In the genomic region with DNA sequence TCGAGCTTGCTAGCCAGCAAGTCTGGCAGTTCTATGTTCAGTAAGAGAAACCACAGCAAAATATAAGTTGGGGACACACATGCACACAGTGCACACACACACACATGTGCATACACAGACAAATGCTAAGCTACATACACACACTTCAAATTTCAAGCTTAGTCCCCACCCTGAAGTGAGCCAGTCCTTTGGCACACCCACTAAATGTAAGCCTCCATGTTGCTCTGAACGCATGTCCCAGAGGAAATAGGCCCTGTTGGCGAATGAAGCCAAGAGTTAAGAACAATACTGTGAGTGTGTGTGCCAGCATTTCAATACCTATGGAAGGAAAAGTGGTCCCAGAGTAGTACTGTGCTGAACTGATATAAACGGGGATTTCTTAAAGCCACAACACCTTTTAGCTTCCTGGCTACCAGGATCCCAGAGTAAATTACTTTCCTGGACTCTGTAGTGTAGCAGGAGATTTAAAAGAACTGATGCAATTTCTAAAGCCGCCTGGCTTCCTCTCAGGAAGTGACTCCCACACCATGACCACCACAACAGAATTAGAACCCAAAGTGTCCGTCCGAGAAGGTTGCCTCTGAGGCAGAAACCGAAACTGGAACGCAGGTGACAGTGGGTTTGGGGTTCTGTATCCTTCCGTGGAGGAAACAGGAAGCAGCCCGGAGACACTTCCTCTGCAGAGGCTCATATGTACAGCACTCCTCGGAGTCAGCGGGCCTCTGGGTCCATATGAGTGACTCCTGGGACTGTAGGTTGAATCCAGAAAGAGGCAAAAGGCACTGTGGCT, we compare ENCODE assay signal across 8 mouse cellular contexts. TPM values are rescaled to one million over a fixed set of nuclear protein-coding genes. Genes with fewer than 3 reads are reported as not detected.
A peak's percentile ranks its signal among the peaks of the same experiment; 100 is the strongest.
DNase-seq lines count a peak whose midpoint lies in the region; TF ChIP-seq lines count a peak whose summit lies in the region.
"Had no signal": no experiment of that assay in that cellular context is flagged by ENCODE, and none has a peak within 500 bp of the region (broad histone marks: within the 10 kb centered on the region; RNA-seq: fewer than 3 reads in every experiment).

No protein-coding gene starts in this region.

- no peak for TF ChIP-seq RAD21 in MEL (IDR thresholded peaks at IDR 0.05; ENCODE audit: low read depth, low read length)

- H3K9ac ChIP-seq in MEL (ENCODE audit: control insufficient read depth, low read depth, low read length, poor library complexity, severe bottlenecking): no peak overlapping the region
- H3K9ac ChIP-seq: embryonic facial prominence, embryonic 12.5 days had no signal

- H3K4me1 ChIP-seq in MEL (ENCODE audit: control insufficient read depth in 1 of 2, insufficient read depth in 2 of 2, low read length in 2 of 2): no peaks in the 10 kb centered on the region
- H3K4me1 ChIP-seq in midbrain, embryonic 10.5 days: 0 out of 2 replicates have a peak, but pooled peaks cover 7% of the 10 kb centered on the region
- H3K4me1 ChIP-seq: embryonic facial prominence, embryonic 12.5 days had no signal

- no peaks in the 10 kb centered on the region for H3K27me3 ChIP-seq in MEL (ENCODE audit: control insufficient read depth in 1 of 2, insufficient read depth in 2 of 2, low read length in 2 of 2)
- H3K27me3 ChIP-seq in midbrain, embryonic 10.5 days (ENCODE audit: low read depth, poor library complexity, severe bottlenecking): peaks cover 15% of the 10 kb centered on the region
- H3K27me3 ChIP-seq: embryonic facial prominence, embryonic 12.5 days had no signal

- no peak for TF ChIP-seq CTCF in MEL (IDR thresholded peaks at IDR 0.05 in 2 of 3, conservative IDR thresholded peaks at IDR 0.05 in 1 of 3; ENCODE audit: control insufficient read depth in 1 of 3, insufficient read depth in 1 of 3, low read depth in 2 of 3, low read length in 3 of 3, poor library complexity in 1 of 3, severe bottlenecking in 1 of 3)

- H3K36me3 ChIP-seq in MEL (ENCODE audit: control insufficient read depth in 1 of 2, insufficient read depth in 2 of 2, low read length in 2 of 2): no peaks in the 10 kb centered on the region
- peaks cover 16% of the 10 kb centered on the region for H3K36me3 ChIP-seq in midbrain, embryonic 10.5 days

- H3K4me3 ChIP-seq in MEL (ENCODE audit: control insufficient read depth in 1 of 2, insufficient read depth in 1 of 2, low read depth in 2 of 2, low read length in 2 of 2): no peak overlapping the region
- H3K4me3 ChIP-seq in midbrain, embryonic 10.5 days: no peak overlapping the region
- H3K4me3 ChIP-seq: embryonic facial prominence, embryonic 12.5 days had no signal

- no peaks in the 10 kb centered on the region for H3K9me3 ChIP-seq in MEL (replicated peaks; ENCODE audit: insufficient read depth, low read length)
- no peaks in the 10 kb centered on the region for H3K9me3 ChIP-seq in midbrain, embryonic 10.5 days (replicated peaks)
- H3K9me3 ChIP-seq: embryonic facial prominence, embryonic 12.5 days had no signal

- WGBS in midbrain, embryonic 10.5 days: 88% methylated on average over 13 of the region's 13 CpGs

- TF ChIP-seq POLR2A in MEL (IDR thresholded peaks at IDR 0.05; ENCODE audit: control insufficient read depth in 1 of 2, insufficient read depth in 1 of 2, low read depth in 1 of 2, low read length in 2 of 2, poor library complexity in 1 of 2): no peak

- no peak overlapping the region for H3K27ac ChIP-seq in MEL (ENCODE audit: control insufficient read depth, low read depth, low read length)
- no peak overlapping the region for H3K27ac ChIP-seq in midbrain, embryonic 10.5 days (replicated peaks)
- H3K27ac ChIP-seq: embryonic facial prominence, embryonic 12.5 days had no signal

- no peak for TF ChIP-seq EP300 in MEL (IDR thresholded peaks at IDR 0.05; ENCODE audit: low read depth in 1 of 2, low read length in 2 of 2)

- H3K79me2 ChIP-seq in MEL (ENCODE audit: control insufficient read depth, insufficient read depth, low read length, poor library complexity): no peaks in the 10 kb centered on the region

- peak; percentile 2 for DNase-seq in MEL (ENCODE audit: low read depth, low spot score)
- DNase-seq in c-Kit-positive CD71-positive TER-119-negative erythroid progenitor cells, embryonic 14.5 days (ENCODE audit: low read depth): peak; percentile 21
- peak; percentile 53 to 55 for DNase-seq in kidney, adult 8-10 months
- peak; percentile 71 for DNase-seq in lung, postnatal 36 days
- peak; percentile 65 to 69 for DNase-seq in thymus, postnatal 10 days (ENCODE audit: low spot score in 2 of 2)
- DNase-seq in midbrain, embryonic 10.5 days (ENCODE audit: low spot score): no peak
- no peak for DNase-seq in right cerebral cortex, postnatal 14 days

TF ChIP-seq in MEL, 35 proteins besides CTCF, POLR2A, EP300 and RAD21:
- TF ChIP-seq ELF1 (IDR thresholded peaks at IDR 0.05; ENCODE audit: low read depth, low read length) (no peak), BHLHE40 (IDR thresholded peaks at IDR 0.05; ENCODE audit: borderline replicate concordance, low read depth, low read length) (no peak), MYC (IDR thresholded peaks at IDR 0.05; ENCODE audit: low read depth, low read length) (no peak), MEF2A (IDR thresholded peaks at IDR 0.05; ENCODE audit: extremely low read depth, insufficient replicate concordance, low read depth, low read length, poor library complexity, severe bottlenecking) (no peak), USF1 (IDR thresholded peaks at IDR 0.05; ENCODE audit: low read depth, low read length) (no peak), NRF1 (IDR thresholded peaks at IDR 0.05; ENCODE audit: insufficient read depth, low read depth, low read length, poor library complexity, severe bottlenecking) (no peak), ZKSCAN1 (IDR thresholded peaks at IDR 0.05; ENCODE audit: low read depth, low read length) (no peak), SMC3 (IDR thresholded peaks at IDR 0.05; ENCODE audit: low read depth, low read length) (no peak), MXI1 (IDR thresholded peaks at IDR 0.05; ENCODE audit: low read depth, low read length) (no peak), HCFC1 (IDR thresholded peaks at IDR 0.05; ENCODE audit: low read depth, low read length) (no peak), POLR2AphosphoS2 (IDR thresholded peaks at IDR 0.05; ENCODE audit: low read length) (no peak), TCF12 (IDR thresholded peaks at IDR 0.05; ENCODE audit: low read depth, low read length) (no peak), MAX (IDR thresholded peaks at IDR 0.05; ENCODE audit: low read length) (no peak)

RNA-seq across cellular contexts. Expression of gene Fez2, which starts 55.8 kb away (rescaled TPM):
- total RNA-seq in MEL (2012; rRNA removed): 11.7 and 11.9 TPM in 2 replicates
- polyA plus RNA-seq in MEL (2012; ENCODE audit: insufficient read depth in 1 of 2, insufficient read length in 2 of 2, low read depth in 1 of 2, low replicate concordance in 2 of 2, missing spikeins in 1 of 2): 10 to 100 TPM in 1 of 2 experiments, not detected in 1; 17.4 TPM
- 43.5 and 50.3 TPM in 2 replicates for polyA plus RNA-seq in midbrain, embryonic 10.5 days (2016; fragmentation: Nextera tagmentation; extraction: Ambion mirVana)

Comparison
In these comparisons a context has a peak if more than half of its experiments do, and no peak if none do; other contexts are left out.
1. DNase-seq: peak in MEL (single experiment), c-Kit-positive CD71-positive TER-119-negative erythroid progenitor cells, embryonic 14.5 days (single experiment), kidney, adult 8-10 months (2 of 2), lung, postnatal 36 days (single experiment) and thymus, postnatal 10 days (2 of 2); none in midbrain, embryonic 10.5 days (single experiment) and right cerebral cortex, postnatal 14 days (single experiment).